ENCODE assay signal across 8 mouse cellular contexts in genomic region chr16:74410125-74410524, GRCm38 (mm10). TPM values are rescaled to one million over a fixed set of nuclear protein-coding genes. Genes with fewer than 3 reads are reported as not detected.
A peak's percentile ranks its signal among the peaks of the same experiment; 100 is the strongest.
DNase-seq lines count a peak whose midpoint lies in the region; ATAC-seq and TF ChIP-seq lines count a peak whose summit lies in the region.

No protein-coding gene starts in this region.

- H3K9me3 ChIP-seq in lung, embryonic 14.5 days (ENCODE audit: low read depth, low read length): no peaks in the 10 kb centered on the region
- H3K9me3 ChIP-seq in hindbrain, embryonic 12.5 days (replicated peaks): no peaks in the 10 kb centered on the region
- no peaks in the 10 kb centered on the region for H3K9me3 ChIP-seq in limb, embryonic 13.5 days
- H3K9me3 ChIP-seq in neural tube, embryonic 14.5 days (ENCODE audit: control insufficient read depth, low read length): no peaks in the 10 kb centered on the region

- no peak for ATAC-seq in lung, embryonic 14.5 days (ENCODE audit: insufficient read depth)
- ATAC-seq in hindbrain, embryonic 12.5 days (ENCODE audit: low FRiP score): no peak
- ATAC-seq in limb, embryonic 13.5 days (ENCODE audit: low FRiP score, low read depth): no peak
- no peak for ATAC-seq in neural tube, embryonic 14.5 days (ENCODE audit: low read depth)
- ATAC-seq in frontal cortex, adult (ENCODE audit: low TSS enrichment): no peak

- H3K4me3 ChIP-seq in lung, embryonic 14.5 days (ENCODE audit: low read depth, low read length): peak overlapping the region; percentile 56
- H3K4me3 ChIP-seq in lung, adult 2 months (replicated peaks; ENCODE audit: extremely low read depth, low read depth, low read length): no peak overlapping the region
- peak overlapping the region; percentile 64 for H3K4me3 ChIP-seq in hindbrain, embryonic 12.5 days
- peak overlapping the region; percentile 71 for H3K4me3 ChIP-seq in limb, embryonic 13.5 days
- H3K4me3 ChIP-seq in neural tube, embryonic 14.5 days (ENCODE audit: low read depth, low read length): peak overlapping the region; percentile 60

- TF ChIP-seq POLR2A in lung, adult 2 months (IDR thresholded peaks at IDR 0.05; ENCODE audit: borderline replicate concordance, extremely low read depth, low read depth, low read length): no peak

- H3K36me3 ChIP-seq in lung, embryonic 14.5 days (ENCODE audit: insufficient read depth): no peaks in the 10 kb centered on the region
- H3K36me3 ChIP-seq in hindbrain, embryonic 12.5 days: no peaks in the 10 kb centered on the region
- no peaks in the 10 kb centered on the region for H3K36me3 ChIP-seq in limb, embryonic 13.5 days
- no peaks in the 10 kb centered on the region for H3K36me3 ChIP-seq in neural tube, embryonic 14.5 days (ENCODE audit: control insufficient read depth, insufficient read depth, low read length)

- WGBS in lung, embryonic 14.5 days: 7% methylated on average over 6 of the region's 6 CpGs
- whole genome bisulfite sequencing in lung, adult 2 months: 19% methylated on average over 6 of the region's 6 CpGs
- 24% methylated on average over 6 of the region's 6 CpGs for WGBS in hindbrain, embryonic 12.5 days
- 13% methylated on average over 6 of the region's 6 CpGs for WGBS in limb, embryonic 13.5 days
- 14% methylated on average over 6 of the region's 6 CpGs for WGBS in neural tube, embryonic 14.5 days

- no peak for TF ChIP-seq CTCF in lung, embryonic 14.5 days (IDR thresholded peaks at IDR 0.05; ENCODE audit: low read depth)
- no peak for TF ChIP-seq CTCF in lung, adult 2 months (IDR thresholded peaks at IDR 0.05; ENCODE audit: insufficient read depth, low read length)

- no peak overlapping the region for H3K27ac ChIP-seq in lung, embryonic 14.5 days (ENCODE audit: low read depth)
- H3K27ac ChIP-seq in hindbrain, embryonic 12.5 days: peak overlapping the region; percentile 91; the same call in 1 of the 2 replicates
- H3K27ac ChIP-seq in limb, embryonic 13.5 days: 0 out of 2 replicates have a peak overlapping the region, but pooled peaks have one; percentile 89
- peak overlapping the region; percentile 91 for H3K27ac ChIP-seq in neural tube, embryonic 14.5 days (ENCODE audit: low read depth, low read length)

- peak overlapping the region; percentile 75 for H3K4me2 ChIP-seq in lung, embryonic 14.5 days
- peak overlapping the region; percentile 93 for H3K4me2 ChIP-seq in hindbrain, embryonic 12.5 days (replicated peaks)
- peak overlapping the region; percentile 84 for H3K4me2 ChIP-seq in limb, embryonic 13.5 days (replicated peaks)
- peak overlapping the region; percentile 90 for H3K4me2 ChIP-seq in neural tube, embryonic 14.5 days (ENCODE audit: low read depth, low read length)

- no peaks in the 10 kb centered on the region for H3K4me1 ChIP-seq in lung, embryonic 14.5 days (ENCODE audit: insufficient read depth)
- no peaks in the 10 kb centered on the region; the same call in 1 of the 2 replicates for H3K4me1 ChIP-seq in lung, adult 2 months (ENCODE audit: control insufficient read depth, insufficient read depth, low read length)
- peaks cover 10% of the 10 kb centered on the region; the same call in 1 of the 2 replicates for H3K4me1 ChIP-seq in hindbrain, embryonic 12.5 days
- H3K4me1 ChIP-seq in limb, embryonic 13.5 days: 0 out of 2 replicates have a peak, but pooled peaks cover 15% of the 10 kb centered on the region
- H3K4me1 ChIP-seq in neural tube, embryonic 14.5 days (ENCODE audit: control insufficient read depth, insufficient read depth, low read length): no peaks in the 10 kb centered on the region

- peak; percentile 47 for DNase-seq in lung, embryonic 14.5 days
- no peak for DNase-seq in lung, adult 2 months
- DNase-seq in urinary bladder, adult 18-20 months (ENCODE audit: low spot score in 2 of 2): no peak
- DNase-seq in adrenal gland, adult 8-10 months: no peak

- 0 out of 2 replicates have a peak, but pooled peaks cover 3% of the 10 kb centered on the region for H3K27me3 ChIP-seq in lung, embryonic 14.5 days (ENCODE audit: insufficient read depth, low read length)
- 0 out of 2 replicates have a peak, but pooled peaks cover 3% of the 10 kb centered on the region for H3K27me3 ChIP-seq in hindbrain, embryonic 12.5 days
- no peaks in the 10 kb centered on the region for H3K27me3 ChIP-seq in limb, embryonic 13.5 days
- H3K27me3 ChIP-seq in neural tube, embryonic 14.5 days (ENCODE audit: control insufficient read depth, insufficient read depth, low read length): no peaks in the 10 kb centered on the region

- H3K9ac ChIP-seq in lung, embryonic 14.5 days: peak overlapping the region; percentile 51
- H3K9ac ChIP-seq in hindbrain, embryonic 12.5 days: peak overlapping the region; percentile 72
- H3K9ac ChIP-seq in limb, embryonic 13.5 days: peak overlapping the region; percentile 77
- H3K9ac ChIP-seq in neural tube, embryonic 14.5 days (replicated peaks; ENCODE audit: low read depth, low read length): peak overlapping the region; percentile 77

RNA-seq across cellular contexts. Expression of gene Robo2, which starts 1.5 kb away (rescaled TPM):
- 47.8 and 56.4 TPM in 2 replicates for polyA plus RNA-seq in lung, embryonic 14.5 days (2014; fragmentation: Nextera tagmentation; extraction: Ambion mirVana)
- 16.8 and 19.7 TPM in 2 replicates for polyA plus RNA-seq in lung, adult 2 months (2012; rRNA removed)
- polyA plus RNA-seq in hindbrain, embryonic 12.5 days (2016; fragmentation: Nextera tagmentation; extraction: Ambion mirVana): 63.0 and 80.8 TPM in 2 replicates
- 73.9 and 76.3 TPM in 2 replicates for polyA plus RNA-seq in limb, embryonic 13.5 days (2015; fragmentation: Nextera tagmentation; extraction: Ambion mirVana)
- 165 and 168 TPM in 2 replicates for polyA plus RNA-seq in neural tube, embryonic 14.5 days (2014; fragmentation: Nextera tagmentation; extraction: Ambion mirVana)
- total RNA-seq in adrenal gland, adult 8-10 months (2022): 1 to 10 TPM; 5.0 to 8.9 (median 6.7) TPM
